Mouse (Mus musculus): ENCODE measurements around the gene Aplnr. TPM values are rescaled to one million over a fixed set of nuclear protein-coding genes. Genes with fewer than 3 reads are reported as not detected.

Gene Aplnr
- polyA plus RNA-seq, 1 experiment: 3.3 TPM

DNA sequence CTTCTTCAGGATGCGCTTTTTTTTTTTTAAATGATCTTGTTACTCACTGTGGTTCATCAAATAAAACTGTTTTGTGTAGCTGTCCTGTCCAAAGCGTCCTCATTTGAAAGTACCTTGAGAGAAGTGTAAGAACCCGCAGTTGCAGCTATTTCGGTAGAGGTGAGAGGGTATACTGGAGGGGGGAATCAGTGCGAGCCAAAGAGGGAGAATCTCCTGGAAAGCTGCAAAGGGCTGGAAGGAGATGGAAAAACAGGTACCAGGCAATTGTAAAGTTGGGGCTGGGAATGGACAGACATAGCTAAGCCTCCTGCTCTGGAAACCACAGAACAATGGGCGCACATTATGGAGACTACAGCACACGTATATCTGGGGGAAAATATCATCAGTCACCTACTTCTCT lies 3.8 kb downstream of the Aplnr start:
- H3K4me1 ChIP-seq (ENCODE audit: control insufficient read depth, insufficient read depth, low read length): no peaks in the 10 kb centered on the region
- H3K27ac ChIP-seq (ENCODE audit: insufficient read depth, low read length): no peak overlapping the region
- no peak overlapping the region for H3K4me3 ChIP-seq (ENCODE audit: low read depth, low read length)
- TF ChIP-seq EP300 (IDR thresholded peaks at IDR 0.05; ENCODE audit: insufficient read depth, low read depth, low read length): no peak
- TF ChIP-seq POLR2A (IDR thresholded peaks at IDR 0.05; ENCODE audit: insufficient read depth, low read length): no peak
- TF ChIP-seq CTCF (IDR thresholded peaks at IDR 0.05; ENCODE audit: low read depth, low read length): no peak
- no peak overlapping the region for H3K9ac ChIP-seq (ENCODE audit: low read depth, poor library complexity, severe bottlenecking)
- H3K9me3 ChIP-seq (replicated peaks; ENCODE audit: control insufficient read depth, insufficient read depth, low read length, poor library complexity, severe bottlenecking): no peaks in the 10 kb centered on the region
- no peaks in the 10 kb centered on the region for H3K27me3 ChIP-seq (ENCODE audit: control insufficient read depth, insufficient read depth, low read length, poor library complexity, severe bottlenecking)
- no peaks in the 10 kb centered on the region for H3K36me3 ChIP-seq (ENCODE audit: control insufficient read depth, insufficient read depth, low read length, poor library complexity, severe bottlenecking)

DNA sequence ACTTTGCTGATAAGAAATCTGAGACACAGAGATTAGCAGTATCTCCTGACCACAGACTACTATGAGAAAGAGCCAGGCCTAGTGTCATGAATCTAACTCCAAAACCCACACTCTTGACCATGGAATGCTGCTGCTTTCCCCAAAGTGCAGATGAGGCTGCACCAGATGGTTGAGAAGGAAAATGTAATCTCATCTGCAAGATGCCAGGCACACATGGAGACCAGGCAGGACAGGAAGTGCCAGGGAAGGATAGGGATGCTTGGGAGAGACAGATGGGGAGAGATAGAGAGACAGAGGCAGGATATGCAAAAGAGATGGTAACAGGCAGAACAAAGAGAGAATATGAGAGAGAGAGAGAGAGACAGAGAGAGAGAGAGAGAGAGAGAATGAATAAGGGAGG lies 4.8 kb downstream of the Aplnr start:
- TF ChIP-seq EP300 (IDR thresholded peaks at IDR 0.05; ENCODE audit: insufficient read depth, low read depth, low read length) (no peak), POLR2A (IDR thresholded peaks at IDR 0.05; ENCODE audit: insufficient read depth, low read length) (no peak), CTCF (IDR thresholded peaks at IDR 0.05; ENCODE audit: low read depth, low read length) (no peak)
- H3K4me3 ChIP-seq (ENCODE audit: low read depth, low read length): no peak overlapping the region

DNA sequence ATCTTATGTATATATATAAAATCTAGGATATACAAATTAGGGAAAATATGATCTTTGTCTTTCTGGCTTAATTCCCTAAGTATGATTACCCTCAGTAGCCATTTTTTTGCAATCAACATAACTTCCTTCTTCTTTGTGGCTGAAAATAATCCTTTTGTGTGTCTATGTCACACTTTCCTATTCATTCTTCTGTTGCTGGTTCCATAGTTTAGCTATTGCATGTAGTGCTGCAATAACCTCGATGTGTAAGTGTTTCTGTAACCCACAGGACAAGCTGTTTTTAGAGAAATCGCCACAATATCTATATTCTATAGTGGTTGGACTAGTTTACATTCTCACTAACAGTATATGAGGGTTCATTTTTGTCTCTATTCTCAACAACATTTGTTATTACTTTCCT lies 8.9 kb downstream of the Aplnr start:
- Histone ChIP-seq H3K36me3 (ENCODE audit: control insufficient read depth, insufficient read depth, low read length, poor library complexity, severe bottlenecking) (no peaks in the 10 kb centered on the region), H3K27me3 (ENCODE audit: control insufficient read depth, insufficient read depth, low read length, poor library complexity, severe bottlenecking) (no peaks in the 10 kb centered on the region), H3K27ac (ENCODE audit: insufficient read depth, low read length) (no peak overlapping the region), H3K9me3 (replicated peaks; ENCODE audit: control insufficient read depth, insufficient read depth, low read length, poor library complexity, severe bottlenecking) (no peaks in the 10 kb centered on the region), H3K4me3 (ENCODE audit: low read depth, low read length) (no peak overlapping the region), H3K9ac (ENCODE audit: low read depth, poor library complexity, severe bottlenecking) (no peak overlapping the region), H3K4me1 (ENCODE audit: control insufficient read depth, insufficient read depth, low read length) (no peaks in the 10 kb centered on the region)
- no peak for TF ChIP-seq POLR2A (IDR thresholded peaks at IDR 0.05; ENCODE audit: insufficient read depth, low read length)
- no peak for TF ChIP-seq EP300 (IDR thresholded peaks at IDR 0.05; ENCODE audit: insufficient read depth, low read depth, low read length)
- no peak for TF ChIP-seq CTCF (IDR thresholded peaks at IDR 0.05; ENCODE audit: low read depth, low read length)

More for the DNA sequence above, 4.8 kb downstream of the Aplnr start:
- no peaks in the 10 kb centered on the region for H3K9me3 ChIP-seq (replicated peaks; ENCODE audit: control insufficient read depth, insufficient read depth, low read length, poor library complexity, severe bottlenecking)
- no peaks in the 10 kb centered on the region for H3K4me1 ChIP-seq (ENCODE audit: control insufficient read depth, insufficient read depth, low read length)
- no peak overlapping the region for H3K9ac ChIP-seq (ENCODE audit: low read depth, poor library complexity, severe bottlenecking)
- H3K27ac ChIP-seq (ENCODE audit: insufficient read depth, low read length): no peak overlapping the region
- H3K36me3 ChIP-seq (ENCODE audit: control insufficient read depth, insufficient read depth, low read length, poor library complexity, severe bottlenecking): no peaks in the 10 kb centered on the region
- no peaks in the 10 kb centered on the region for H3K27me3 ChIP-seq (ENCODE audit: control insufficient read depth, insufficient read depth, low read length, poor library complexity, severe bottlenecking)

DNA sequence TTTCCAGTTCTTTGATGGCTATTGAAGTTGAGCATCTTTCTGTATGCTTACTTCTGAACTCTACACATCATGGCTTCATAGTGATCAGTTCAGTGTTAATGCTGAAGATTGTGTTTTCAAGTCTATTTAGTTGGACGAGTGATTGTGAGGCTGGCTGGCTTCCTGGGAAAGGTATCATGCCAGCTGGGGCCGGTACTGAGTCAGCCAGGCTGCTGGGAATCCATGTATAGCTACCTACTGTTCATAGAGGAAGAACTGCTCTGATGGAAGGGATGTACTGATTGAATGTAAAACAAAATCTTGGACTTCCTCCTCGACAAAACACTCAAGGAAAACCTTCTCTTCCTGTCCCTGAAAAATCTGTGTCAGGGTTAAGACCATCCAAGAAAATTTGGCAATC lies 9.3 kb downstream of the Aplnr start:
- Histone ChIP-seq H3K36me3 (ENCODE audit: control insufficient read depth, insufficient read depth, low read length, poor library complexity, severe bottlenecking) (no peaks in the 10 kb centered on the region), H3K9ac (ENCODE audit: low read depth, poor library complexity, severe bottlenecking) (no peak overlapping the region), H3K4me1 (ENCODE audit: control insufficient read depth, insufficient read depth, low read length) (no peaks in the 10 kb centered on the region), H3K27ac (ENCODE audit: insufficient read depth, low read length) (no peak overlapping the region), H3K27me3 (ENCODE audit: control insufficient read depth, insufficient read depth, low read length, poor library complexity, severe bottlenecking) (no peaks in the 10 kb centered on the region), H3K9me3 (replicated peaks; ENCODE audit: control insufficient read depth, insufficient read depth, low read length, poor library complexity, severe bottlenecking) (no peaks in the 10 kb centered on the region), H3K4me3 (ENCODE audit: low read depth, low read length) (no peak overlapping the region)
- no peak for TF ChIP-seq CTCF (IDR thresholded peaks at IDR 0.05; ENCODE audit: low read depth, low read length)
- no peak for TF ChIP-seq POLR2A (IDR thresholded peaks at IDR 0.05; ENCODE audit: insufficient read depth, low read length)

DNA sequence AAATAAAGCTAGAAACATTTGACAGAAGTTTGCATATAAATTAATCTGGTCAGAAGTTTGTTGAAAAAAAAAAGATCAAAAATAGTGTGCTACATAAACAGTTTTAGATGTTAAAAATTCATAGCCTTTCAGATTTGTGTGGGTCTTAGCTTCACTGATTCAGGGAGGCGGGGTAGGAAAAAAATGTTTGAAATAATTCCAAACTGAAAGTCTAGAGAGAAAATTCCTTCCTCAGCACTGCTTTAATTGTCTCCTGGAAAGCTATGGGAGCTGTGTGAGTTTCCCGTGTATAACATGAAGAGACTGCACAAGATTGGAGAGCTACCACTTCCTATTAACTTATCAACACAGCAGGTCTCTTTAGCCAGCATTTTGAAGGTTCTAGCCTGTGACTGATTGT lies 11.5 kb downstream of the Aplnr start:
- Histone ChIP-seq H3K9ac (ENCODE audit: low read depth, poor library complexity, severe bottlenecking) (no peak overlapping the region), H3K4me1 (ENCODE audit: control insufficient read depth, insufficient read depth, low read length) (no peaks in the 10 kb centered on the region), H3K4me3 (ENCODE audit: low read depth, low read length) (no peak overlapping the region), H3K27me3 (ENCODE audit: control insufficient read depth, insufficient read depth, low read length, poor library complexity, severe bottlenecking) (no peaks in the 10 kb centered on the region), H3K36me3 (ENCODE audit: control insufficient read depth, insufficient read depth, low read length, poor library complexity, severe bottlenecking) (no peaks in the 10 kb centered on the region), H3K27ac (ENCODE audit: insufficient read depth, low read length) (no peak overlapping the region), H3K9me3 (replicated peaks; ENCODE audit: control insufficient read depth, insufficient read depth, low read length, poor library complexity, severe bottlenecking) (no peaks in the 10 kb centered on the region)
- TF ChIP-seq POLR2A (IDR thresholded peaks at IDR 0.05; ENCODE audit: insufficient read depth, low read length) (no peak), CTCF (IDR thresholded peaks at IDR 0.05; ENCODE audit: low read depth, low read length) (no peak), EP300 (IDR thresholded peaks at IDR 0.05; ENCODE audit: insufficient read depth, low read depth, low read length) (no peak)

DNA sequence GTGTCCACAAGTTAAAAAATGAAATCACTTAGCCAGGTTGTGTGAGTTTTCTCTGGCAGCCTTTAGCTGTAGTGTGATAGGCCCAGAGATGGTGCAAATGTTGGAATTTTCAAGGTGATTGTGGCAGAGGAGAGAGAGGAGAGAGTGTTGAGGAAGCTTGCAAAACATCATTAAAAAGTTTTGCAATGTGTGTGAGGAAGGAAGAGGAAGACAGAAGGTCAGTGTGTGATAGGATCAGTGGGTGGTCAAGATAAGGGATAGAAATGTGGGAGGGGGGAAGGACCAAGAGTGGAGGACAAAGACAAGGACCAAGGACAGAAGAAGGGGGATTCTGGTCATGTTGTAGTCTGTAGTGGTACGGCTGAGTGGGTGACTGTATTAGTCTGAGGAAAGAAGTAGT lies 14.3 kb downstream of the Aplnr start:
- Histone ChIP-seq H3K27me3 (ENCODE audit: control insufficient read depth, insufficient read depth, low read length, poor library complexity, severe bottlenecking) (no peaks in the 10 kb centered on the region), H3K9ac (ENCODE audit: low read depth, poor library complexity, severe bottlenecking) (no peak overlapping the region), H3K4me1 (ENCODE audit: control insufficient read depth, insufficient read depth, low read length) (no peaks in the 10 kb centered on the region), H3K36me3 (ENCODE audit: control insufficient read depth, insufficient read depth, low read length, poor library complexity, severe bottlenecking) (no peaks in the 10 kb centered on the region), H3K4me3 (ENCODE audit: low read depth, low read length) (no peak overlapping the region), H3K27ac (ENCODE audit: insufficient read depth, low read length) (no peak overlapping the region), H3K9me3 (replicated peaks; ENCODE audit: control insufficient read depth, insufficient read depth, low read length, poor library complexity, severe bottlenecking) (no peaks in the 10 kb centered on the region)
- TF ChIP-seq EP300 (IDR thresholded peaks at IDR 0.05; ENCODE audit: insufficient read depth, low read depth, low read length) (no peak), POLR2A (IDR thresholded peaks at IDR 0.05; ENCODE audit: insufficient read depth, low read length) (no peak), CTCF (IDR thresholded peaks at IDR 0.05; ENCODE audit: low read depth, low read length) (no peak)
